In genomic region chr9:102919486-102919885, GRCm38 (mm10) we compare ENCODE assay signal across 17 mouse cellular contexts.
"Had no signal": no experiment of that assay in that cellular context is flagged by ENCODE, and none has a peak within 500 bp of the region (broad histone marks: within the 10 kb centered on the region; RNA-seq: fewer than 3 reads in every experiment).

No protein-coding gene starts in this region.

- H3K4me1 ChIP-seq: neural tube, embryonic 12.5 days; neural tube, embryonic 13.5 days; neural tube, embryonic 15.5 days had no signal

- H3K4me3 ChIP-seq: neural tube, embryonic 12.5 days; neural tube, embryonic 13.5 days; neural tube, embryonic 15.5 days; stomach, embryonic 15.5 days had no signal

- DNase-seq: retina, postnatal 1 day; right cerebral cortex, adult 18-20 months; right cerebral cortex, postnatal 14 days; right cerebral cortex, postnatal 25 days; right cerebral cortex, postnatal 4 days; spleen, adult 18-20 months; thymus, adult 18-20 months; thymus, adult 2 months; thymus, postnatal 14 days; thymus, postnatal 25 days; thymus, postnatal 36 days; thymus, postnatal 4 days had no signal

- H3K36me3 ChIP-seq: neural tube, embryonic 12.5 days; neural tube, embryonic 15.5 days; stomach, embryonic 15.5 days had no signal

- H3K27me3 ChIP-seq: neural tube, embryonic 12.5 days; neural tube, embryonic 13.5 days; neural tube, embryonic 15.5 days; stomach, embryonic 15.5 days had no signal

- H3K9ac ChIP-seq: neural tube, embryonic 12.5 days; neural tube, embryonic 13.5 days; neural tube, embryonic 15.5 days; stomach, embryonic 15.5 days had no signal

- H3K4me2 ChIP-seq: neural tube, embryonic 12.5 days; neural tube, embryonic 13.5 days; neural tube, embryonic 15.5 days; stomach, embryonic 15.5 days had no signal

- H3K9me3 ChIP-seq: neural tube, embryonic 12.5 days; neural tube, embryonic 13.5 days; neural tube, embryonic 15.5 days; stomach, embryonic 15.5 days had no signal

- H3K27ac ChIP-seq: neural tube, embryonic 12.5 days; neural tube, embryonic 13.5 days; neural tube, embryonic 15.5 days; stomach, embryonic 15.5 days; stomach, postnatal 0 days had no signal
